Mouse (Mus musculus) liver, adult (tissue): ENCODE data around the gene Pard6a.

Experiments used
- GATA4 ChIP-seq: IDR thresholded peaks from 2 replicates; pipeline ENCODE4 v1.6.1; 2014; ENCODE audit warnings: mild to moderate bottlenecking, low read length; ENCODE audit not compliant: insufficient replicate concordance

Gene Pard6a

DNA sequence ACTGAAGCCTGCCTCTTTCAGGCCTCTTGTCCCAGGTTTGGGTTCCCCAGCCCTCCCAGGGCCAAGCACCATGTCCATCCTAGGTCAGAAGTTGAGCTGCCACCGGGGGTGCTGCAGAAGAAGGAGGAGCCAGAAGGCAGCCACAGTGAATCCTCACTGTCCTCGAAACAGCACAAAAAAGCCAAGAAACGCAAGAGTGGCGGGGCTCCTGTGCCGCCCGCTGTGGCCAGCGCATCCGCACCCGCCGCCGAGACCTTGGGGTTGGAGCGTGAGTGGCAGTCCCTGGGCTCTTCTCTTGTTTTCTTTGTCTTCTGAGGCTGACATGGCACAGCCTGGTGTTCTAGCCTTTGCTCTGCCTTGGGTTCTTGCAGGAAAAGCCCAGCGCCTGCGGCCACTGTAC, 8.4 kb downstream of the Pard6a start:
- no peak for TF ChIP-seq GATA4

GRCm38 (mm10) chr8:105712286-105712685, 11.3 kb downstream of the Pard6a start:
- no peak for TF ChIP-seq GATA4

DNA sequence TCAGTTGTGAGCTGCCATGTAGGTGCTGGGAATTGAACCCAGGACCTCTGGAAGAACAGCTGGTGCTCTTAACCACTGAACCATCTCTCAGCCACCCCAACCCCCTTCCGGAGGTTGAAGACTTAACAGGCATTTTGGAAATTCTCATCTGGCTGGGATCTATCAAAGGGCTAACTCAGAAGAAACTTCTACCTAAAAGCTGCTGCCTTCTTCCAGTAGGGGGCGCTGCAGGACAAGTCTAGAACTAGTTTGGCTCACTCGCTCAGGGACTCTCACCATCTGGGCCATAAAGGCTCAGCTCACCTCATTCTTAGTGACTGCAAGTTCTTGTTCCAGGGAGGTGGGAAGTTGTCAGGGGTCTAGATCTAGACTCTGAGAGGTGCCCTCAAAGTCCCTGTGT, 13.2 kb downstream of the Pard6a start:
- no peak for TF ChIP-seq GATA4

DNA sequence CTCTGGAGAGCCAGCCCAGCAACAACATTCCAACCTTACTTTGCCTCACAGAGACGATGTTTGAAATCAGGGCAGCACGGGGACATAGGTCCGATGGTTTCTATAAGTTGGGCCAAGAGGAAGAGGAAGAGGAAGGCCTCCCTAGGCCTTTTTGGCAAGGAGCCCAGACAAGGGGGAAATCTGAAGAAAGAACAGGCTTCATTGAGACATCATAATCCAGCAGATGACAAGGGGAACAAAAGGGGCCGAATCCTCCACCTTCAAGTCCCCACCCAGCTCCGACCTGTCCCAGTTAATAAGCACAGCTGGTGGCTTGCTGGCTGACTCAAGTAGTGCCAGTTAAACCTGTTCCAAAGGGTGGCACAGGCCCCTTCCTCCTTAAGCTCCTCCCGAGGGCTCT, 14.1 kb downstream of the Pard6a start:
- TF ChIP-seq GATA4: no peak

DNA sequence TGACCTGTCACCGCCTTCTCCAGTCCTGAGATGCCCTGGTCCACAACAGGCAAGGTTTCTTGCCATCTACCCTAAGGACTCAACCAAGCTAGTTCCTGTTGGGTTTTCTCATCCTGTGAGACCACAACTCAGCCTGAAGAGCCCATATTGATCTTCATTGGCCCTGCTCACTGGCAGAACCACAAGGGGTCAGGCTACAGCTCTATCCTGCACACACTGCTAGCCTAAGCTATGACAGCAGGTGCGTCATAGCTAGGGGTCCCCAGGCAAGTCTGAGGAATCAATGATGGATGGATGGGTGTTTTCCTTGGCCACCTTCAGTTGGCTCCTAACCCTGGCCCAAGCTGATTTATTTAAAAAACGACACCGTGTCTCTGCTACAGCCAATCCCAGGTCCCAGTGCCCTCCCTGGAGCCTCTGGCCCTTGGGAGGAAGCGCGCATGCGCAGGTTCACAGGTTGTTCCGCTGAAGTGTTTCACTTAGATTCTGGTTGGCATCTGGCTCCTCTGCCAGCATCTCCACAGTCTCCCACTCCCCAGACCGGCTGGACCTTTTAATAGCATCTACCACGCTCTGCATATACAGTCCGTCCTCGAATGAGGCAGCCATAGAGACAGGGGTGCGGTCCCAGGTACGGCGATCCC, 15.5 kb downstream of the Pard6a start:
- no peak for TF ChIP-seq GATA4

DNA sequence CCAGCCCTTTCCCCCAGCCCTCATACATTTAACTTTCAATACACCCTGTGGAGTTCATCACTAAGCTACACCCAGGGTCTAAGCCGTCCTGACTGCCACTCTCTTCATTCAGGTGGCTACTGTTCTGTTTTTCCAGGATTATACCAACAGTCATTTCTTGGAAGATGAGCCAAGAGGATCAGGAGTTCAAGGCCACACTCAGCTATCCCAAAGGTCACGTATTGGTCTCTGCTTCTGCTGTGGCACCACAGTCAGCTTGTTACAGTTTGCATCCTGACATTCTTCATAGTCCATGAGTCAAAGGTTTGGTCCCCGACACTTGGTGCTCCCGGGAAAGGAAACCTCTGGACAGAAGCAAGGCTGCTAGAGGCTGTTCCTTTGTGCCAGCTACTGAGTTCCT, 18.7 kb downstream of the Pard6a start:
- no peak for TF ChIP-seq GATA4

- no peak for TF ChIP-seq GATA4
Measured at GRCm38 (mm10) chr8:105722861-105723260, 21.9 kb downstream of the Pard6a start.

DNA sequence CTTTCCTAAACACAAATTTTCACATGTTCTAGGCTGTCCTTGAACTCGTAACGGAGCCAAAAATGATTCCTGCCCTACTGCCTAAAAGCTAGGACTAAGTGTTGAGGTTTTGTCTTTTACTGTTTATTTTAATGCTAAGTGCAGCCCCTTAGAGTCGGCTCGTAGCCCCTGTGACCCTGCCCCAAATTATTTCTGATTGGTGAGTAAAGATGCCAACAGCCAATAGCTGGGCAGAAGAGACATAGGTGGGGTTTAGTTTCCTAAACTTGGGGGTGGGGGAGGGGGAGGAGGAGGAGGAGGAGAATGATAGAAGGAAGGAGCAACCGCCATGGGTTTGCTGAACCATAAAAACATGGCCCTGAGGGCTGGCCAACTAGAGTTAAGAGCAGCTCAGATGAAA, 24.8 kb downstream of the Pard6a start:
- no peak for TF ChIP-seq GATA4

DNA sequence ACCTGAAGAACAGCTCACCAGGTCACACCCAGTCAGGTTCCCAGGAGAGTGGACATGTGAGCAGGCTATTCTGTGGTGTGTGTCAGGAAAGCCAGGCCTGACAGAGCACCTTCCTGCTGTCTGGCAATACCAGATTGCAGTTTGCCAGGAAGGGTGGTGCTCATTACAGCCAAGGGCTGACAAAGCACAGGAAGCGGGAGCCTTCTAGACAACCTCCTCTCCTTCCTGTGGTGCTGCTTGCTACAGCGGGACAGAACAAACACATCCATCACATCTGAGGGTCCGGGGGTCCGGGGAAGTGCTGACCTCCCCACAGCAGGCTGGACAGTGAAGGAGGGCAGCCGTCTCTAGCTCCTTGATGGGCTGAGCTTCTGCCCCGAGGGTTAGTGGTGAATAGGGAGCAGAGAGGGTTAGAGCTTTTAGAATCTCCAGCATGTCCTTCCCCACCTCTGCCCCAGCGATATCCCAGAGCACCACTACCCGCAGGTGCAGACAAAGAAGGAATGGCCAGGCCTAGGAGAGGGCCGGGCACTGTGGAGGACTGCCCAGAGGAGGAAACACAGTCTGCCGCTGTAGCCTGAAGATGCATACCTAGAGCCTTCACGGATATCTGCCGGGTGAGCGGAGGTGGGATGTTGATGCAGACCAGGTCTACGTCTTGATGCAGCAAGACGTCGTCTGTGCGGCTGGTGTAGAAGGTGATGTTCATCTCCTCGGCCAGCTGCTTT, 26.6 kb downstream of the Pard6a start:
- TF ChIP-seq GATA4: peak; percentile 79; the same call in 1 of the 2 replicates

DNA sequence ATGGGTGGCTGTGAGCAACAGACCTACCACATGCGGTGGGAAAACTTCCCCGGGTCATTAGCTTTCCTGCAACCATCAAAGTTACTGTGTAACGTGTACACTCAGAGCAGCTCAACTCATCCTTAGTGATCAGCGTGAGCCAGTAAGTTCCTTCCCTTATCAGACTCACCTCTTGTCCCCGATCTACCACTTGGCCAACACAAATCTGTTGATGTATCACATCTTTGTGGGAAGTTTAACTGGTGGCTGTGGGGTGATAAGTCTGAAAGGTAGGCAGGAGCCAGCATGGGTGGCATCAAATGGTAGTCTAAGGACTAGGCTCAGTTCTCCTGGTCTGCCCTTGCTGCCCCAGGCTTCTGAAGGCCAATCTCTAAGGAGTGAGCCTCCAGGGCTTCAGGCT, 31.2 kb downstream of the Pard6a start:
- TF ChIP-seq GATA4: no peak

GRCm38 (mm10) chr8:105739216-105739615, 38.3 kb downstream of the Pard6a start:
- no peak for TF ChIP-seq GATA4

GRCm38 (mm10) chr8:105743301-105743700, 42.4 kb downstream of the Pard6a start:
- TF ChIP-seq GATA4: no peak

DNA sequence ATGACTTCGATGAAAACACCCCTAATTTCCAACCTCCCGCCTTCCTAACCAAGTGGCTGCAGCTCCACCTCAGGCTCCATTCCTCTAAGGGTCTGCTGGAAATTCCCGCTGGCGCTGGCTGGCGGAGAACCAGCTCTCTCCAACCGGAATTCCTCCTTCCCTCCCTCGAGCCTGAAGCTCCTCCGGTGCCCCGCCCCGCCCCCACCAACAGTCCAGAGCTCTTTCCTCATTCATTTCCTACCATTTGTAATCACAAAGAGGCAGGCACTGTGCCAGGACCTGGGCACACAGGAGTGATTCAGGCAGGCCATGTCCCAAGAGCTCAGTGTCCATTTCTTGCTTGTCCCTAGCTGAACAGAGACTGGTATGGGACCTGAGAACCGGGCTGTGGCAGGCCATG, 49.7 kb downstream of the Pard6a start:
- peak; percentile 49; the same call in 1 of the 2 replicates for TF ChIP-seq GATA4
